Mouse (Mus musculus) 416B (cell line): ENCODE results near the gene Pycard.
"Not testable (repeated sequence)": the region's sequence is repeated elsewhere in the genome, so short reads cannot be mapped to it uniquely, and the experiment has no call there.

Experiments used
- DNase-seq: peaks from one replicate; pipeline ENCODE4 v3.0.0; 2011; ENCODE audit warnings: low read depth

The Pycard gene

DNA sequence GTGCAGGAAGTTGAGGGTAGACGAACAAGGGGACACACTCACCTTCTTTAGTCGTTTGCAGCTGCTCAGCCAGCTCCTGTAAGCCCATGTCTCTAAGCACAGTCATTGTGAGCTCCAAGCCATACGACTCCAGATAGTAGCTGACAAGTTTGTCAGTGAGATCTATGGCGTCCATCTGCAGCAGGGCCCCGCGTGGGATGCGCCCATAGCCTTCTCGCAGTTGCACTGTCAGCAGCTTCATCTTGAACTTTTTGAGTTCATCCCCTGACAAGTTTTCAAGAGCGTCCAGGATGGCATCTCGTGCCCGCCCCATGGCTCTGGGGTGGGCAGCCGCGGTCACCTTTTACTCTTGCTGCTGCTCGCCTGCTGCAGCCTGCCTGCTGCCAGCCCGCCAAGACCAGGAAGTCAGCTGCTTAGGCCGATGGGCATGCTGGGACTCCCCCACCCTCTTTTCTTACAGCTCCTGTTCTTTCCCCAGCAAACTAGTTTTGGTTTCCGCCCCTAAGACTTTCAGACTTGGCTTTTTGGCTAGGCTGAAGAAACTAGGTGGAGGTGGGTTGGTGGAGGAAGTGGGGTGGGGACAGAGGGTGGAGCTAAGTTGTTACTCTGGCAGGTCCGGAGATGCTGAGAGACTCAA is at the start of gene Pycard:
TSS of gene Pycard (minus strand) at position 527 of the 637 bp plus-strand sequence.
- DNase-seq = peak; percentile 88

DNA sequence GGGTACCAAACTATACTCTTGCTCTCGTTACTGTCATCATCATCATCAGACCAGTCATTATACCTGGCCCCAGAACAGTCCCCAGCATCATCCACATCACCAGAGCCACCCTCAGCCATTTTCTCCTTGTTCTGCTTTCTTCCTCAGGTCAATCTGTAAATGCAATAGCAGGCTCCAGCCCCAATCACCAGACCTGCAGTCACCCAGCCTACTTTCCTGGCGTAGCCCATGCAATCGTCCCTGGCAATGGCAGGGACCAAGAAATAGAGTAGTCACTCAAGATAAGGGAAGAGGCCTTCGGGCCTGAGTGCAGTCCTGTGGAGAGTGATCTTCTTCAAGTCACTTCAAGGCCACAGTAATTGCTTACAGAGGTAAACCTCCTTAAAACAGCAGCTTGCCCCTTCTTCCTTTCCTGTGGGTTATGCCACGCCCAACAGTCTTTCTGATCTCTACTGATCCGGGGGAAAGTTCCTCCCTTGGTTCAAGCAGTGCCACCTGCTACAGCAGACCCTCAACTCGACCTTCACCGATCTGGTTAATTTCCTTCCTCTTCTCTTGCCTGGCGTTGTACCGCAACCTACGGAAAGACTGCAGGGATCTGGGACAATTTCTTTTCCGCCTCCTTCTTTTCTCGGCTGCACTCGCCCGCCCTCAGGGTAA is 48.6 kb upstream of the Pycard start:
- DNase-seq = peak; percentile 76

DNA sequence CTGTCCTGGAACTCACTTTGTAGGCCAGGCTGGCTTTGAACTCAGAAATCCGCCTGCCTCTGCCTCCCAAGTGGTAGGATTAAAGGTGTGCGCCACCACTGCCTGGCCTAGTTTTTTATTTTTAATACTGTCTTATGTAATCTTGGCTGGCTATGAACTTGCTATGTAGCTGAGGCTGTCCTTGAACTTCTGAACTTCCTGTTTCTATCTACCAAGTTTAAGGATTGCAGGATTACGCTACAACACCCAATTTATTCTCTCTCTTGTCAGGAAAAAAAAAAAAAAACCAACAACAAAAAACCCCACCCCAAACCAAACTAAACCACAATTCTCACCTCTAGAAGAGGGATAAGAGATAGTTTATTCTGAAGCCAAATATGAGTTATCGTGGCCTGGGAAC is 39.9 kb upstream of the Pycard start:
- DNase-seq = peak; percentile 53

DNA sequence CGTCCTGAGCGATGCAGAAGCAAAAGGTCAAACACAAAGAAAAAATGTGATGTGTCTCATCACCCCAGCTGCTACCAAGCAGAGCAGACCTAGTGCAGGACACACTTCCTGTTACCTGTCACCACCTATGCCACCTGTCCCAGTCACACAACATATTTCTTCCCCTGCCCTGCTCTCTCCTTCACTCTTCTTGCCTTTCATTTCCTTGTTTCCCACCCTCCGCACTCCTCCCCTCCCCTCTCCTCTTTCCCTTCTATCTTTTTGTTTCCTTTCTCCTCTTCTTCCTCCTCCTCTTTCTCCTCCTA is 39.3 kb upstream of the Pycard start:
- no peak for DNase-seq

DNA sequence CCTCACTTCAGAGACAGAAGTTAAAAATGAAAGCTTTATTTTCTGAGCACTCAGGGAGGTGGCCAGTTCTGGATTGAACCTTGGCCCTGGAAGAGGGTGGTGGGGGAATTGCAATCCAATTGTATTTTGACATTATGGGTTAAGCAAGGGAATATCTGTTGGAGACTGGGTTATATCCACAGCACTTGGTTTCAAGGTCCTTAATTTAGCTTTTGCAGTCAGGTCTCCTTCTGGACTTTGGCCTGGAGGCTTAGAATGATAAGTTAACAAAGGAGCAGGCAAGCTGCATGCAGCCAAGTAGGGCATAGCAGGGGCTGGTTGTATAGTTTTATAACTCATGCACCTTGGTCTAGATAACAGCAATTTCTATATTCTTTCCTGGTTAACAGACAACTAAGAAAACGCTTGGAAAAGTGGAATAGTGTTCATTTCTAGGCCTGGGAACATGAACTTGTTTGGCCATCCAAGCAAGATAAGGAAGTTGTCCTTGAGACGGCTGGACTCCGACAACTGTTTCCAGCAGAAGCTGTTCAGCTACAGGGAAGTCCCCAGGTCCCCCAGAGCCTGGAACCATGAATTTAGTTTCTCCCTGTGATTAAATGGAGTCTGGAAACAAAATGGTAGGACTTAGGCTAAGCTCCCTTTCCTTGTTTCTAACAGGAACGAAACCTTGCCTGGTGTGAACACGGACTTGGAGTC is 38.8 kb upstream of the Pycard start:
- no peak for DNase-seq

DNA sequence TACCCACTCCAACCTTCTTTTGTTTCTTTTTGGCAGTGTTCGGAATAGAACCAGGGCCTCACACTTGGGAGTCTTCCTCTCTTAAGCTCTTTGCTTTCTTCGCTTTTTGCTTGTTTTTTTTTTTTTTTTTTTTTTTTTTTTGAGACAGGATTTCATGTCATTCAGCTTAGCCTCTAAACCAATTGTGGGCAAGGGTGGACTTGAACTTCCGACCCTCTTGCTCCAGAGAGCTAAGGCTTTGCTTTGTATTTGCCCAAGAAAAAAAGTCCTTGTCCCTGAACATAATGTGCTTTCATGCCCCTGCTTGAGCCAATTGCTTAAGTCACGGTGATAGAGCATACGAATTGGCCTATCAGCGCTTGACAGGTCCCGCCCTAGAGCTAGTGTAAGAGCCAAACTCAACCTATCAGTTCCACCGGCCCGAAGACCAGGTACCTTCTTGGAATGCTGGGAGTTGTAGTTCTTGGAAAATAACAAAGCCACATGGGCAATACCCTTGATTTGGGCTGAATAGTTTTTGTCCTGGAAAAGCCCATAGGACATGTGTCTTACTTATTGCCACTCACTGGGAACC is 37.8 kb upstream of the Pycard start:
- no peak for DNase-seq

DNA sequence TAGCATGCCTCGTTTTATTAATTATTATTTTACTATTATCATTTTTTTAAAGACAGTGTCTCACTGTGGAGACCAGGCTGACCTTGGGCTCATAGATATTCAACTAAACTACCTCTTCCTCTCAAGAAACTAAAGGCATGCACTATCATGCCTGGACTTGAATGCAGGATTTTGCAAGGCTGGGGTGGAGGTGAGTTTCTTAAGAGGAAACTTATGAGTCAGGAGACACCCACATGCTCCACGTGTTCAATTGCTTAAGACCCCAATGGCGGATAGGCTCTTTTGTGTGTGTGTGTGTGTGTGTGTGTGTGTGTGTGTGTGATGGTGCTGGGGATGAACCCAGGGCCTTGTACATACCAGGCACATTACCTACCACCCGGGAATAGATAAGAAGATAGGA is 31.7 kb upstream of the Pycard start:
- DNase-seq = peak; percentile 93

DNA sequence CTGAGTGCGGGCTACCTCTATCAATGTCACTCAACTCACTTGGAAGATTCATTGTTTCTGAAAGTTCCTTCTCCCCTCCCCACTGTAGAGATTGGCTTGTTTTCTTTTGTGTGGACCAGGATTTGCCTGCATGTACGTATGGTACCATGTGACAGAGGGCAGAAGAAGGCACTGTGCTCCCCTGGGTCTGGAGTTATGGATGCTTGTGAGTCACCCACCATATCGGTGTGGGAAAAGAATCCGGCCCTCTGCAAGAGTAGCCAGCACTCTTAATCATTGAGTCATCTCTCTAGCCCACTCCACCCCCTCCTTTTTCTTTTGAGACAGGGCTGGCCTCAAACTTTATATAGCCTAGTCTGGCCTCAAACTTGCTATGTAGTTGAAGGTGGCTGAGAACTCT is 31.3 kb upstream of the Pycard start:
- peak; percentile 85 for DNase-seq

DNA sequence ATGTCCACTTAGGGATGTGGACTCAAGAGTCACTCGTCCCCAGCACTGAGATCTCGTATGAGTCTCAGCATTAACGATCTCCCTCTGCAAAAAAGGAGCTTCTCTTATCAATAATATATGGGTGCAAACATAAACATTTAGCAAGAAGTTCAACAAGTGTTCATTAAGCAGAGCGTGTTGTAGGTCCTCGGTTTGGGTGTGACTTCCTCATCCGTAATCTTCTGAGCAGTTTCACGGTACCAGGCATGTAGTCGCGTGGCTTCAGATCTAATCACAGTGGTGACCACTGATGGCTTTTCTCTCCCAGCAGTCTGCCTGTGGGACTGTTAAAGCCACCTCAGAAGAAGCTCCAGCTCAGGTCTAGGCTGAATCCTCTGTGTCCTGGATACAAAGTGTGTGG is 30.7 kb upstream of the Pycard start:
- peak; percentile 20 for DNase-seq

DNA sequence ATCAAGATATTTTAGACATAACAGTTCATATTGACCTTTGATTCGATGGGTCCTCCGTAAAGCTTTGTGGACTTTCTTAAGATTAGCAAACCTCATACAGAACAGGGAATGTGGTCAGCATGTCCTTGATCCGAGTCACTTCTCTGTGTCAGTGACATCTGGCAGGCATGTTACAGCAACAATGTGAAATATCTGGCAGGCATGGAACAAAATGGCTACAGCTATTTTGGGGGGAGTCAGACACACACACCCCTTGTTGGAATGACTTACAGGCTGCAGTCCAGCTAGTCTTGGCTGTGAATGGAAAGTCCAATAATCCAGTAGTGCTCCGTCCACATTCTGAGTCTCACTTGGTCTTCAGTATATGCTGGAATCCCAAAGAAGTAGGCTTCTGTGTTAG is 29.9 kb upstream of the Pycard start:
- DNase-seq = peak; percentile 26

DNA sequence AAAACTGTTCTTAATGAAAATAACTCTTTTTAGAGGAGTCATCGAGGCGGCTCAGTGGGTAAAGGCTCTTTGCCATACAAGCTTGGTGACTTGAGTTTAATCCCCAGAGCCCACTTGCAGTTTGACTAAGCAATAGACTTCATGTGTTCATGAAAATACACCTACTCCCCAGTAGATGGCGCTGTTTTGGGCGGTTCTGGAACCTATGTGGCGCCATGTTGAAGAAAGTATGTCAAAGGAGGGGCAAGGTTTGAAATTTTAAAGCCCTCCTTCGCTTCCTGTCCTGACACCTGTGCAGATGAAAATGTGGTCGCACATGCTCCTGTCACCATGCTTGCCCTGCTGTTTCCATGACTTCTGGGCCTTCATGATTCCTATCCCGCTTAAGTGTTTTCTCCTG is 29.3 kb upstream of the Pycard start:
- DNase-seq = no peak

DNA sequence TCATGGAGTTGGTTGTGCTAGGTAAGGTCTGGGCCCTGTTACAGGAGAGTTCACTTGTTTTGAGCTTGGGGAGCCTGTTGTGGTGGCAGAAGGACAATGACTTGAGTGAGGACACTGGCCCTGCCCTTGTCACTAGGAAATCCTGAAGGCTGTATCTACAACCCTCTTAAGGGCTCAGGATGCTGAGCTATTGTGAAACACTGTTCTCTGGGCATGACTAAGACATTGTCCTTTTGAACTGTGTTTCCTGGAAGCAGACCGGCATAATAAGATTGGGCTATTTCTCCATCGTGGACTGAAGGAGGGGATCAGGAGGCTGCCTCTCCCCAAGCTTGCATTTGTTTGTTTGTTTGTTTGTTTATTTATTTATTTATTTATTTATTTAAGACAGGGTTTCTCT is 25.5 kb upstream of the Pycard start:
- peak; percentile 91 for DNase-seq

DNA sequence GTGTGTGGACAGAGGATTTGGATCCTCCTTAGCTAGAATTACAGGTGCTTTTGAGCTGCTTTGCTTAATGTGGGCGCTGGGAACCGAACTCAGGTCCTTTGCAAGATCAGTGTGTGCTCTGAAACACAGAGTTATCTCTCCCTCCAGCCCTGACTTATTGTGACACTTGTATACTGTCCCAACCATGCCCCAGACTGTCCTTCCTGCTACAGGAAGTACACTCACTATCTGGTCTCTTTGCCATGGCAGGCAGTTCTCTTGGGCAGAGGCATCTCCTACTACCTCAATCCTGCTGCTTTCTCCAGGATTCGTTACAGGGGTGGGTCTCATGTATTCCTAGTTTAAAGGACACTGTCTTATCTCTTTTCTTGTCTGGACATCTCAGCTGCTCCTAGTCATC is 24.6 kb upstream of the Pycard start:
- peak; percentile 78 for DNase-seq

DNA sequence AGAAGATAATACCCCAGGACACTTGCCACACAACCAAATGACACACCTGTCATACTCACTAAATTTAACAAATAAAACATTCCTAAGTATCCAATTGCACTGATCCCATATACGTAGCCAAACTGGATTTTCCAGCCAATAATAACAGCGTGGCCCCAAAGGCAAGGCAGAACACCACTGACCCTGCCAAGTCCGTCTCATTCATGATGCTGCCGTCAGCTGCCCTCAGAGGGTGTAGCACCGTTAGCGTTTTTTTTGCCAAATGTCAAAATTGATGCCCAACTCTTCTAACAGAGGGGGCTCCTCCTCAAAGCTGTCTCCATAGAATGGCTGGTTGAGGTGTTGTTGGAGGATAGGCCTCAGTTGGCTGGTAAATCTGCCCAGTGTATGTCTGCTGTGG is 23.0 kb upstream of the Pycard start:
- no peak for DNase-seq

DNA sequence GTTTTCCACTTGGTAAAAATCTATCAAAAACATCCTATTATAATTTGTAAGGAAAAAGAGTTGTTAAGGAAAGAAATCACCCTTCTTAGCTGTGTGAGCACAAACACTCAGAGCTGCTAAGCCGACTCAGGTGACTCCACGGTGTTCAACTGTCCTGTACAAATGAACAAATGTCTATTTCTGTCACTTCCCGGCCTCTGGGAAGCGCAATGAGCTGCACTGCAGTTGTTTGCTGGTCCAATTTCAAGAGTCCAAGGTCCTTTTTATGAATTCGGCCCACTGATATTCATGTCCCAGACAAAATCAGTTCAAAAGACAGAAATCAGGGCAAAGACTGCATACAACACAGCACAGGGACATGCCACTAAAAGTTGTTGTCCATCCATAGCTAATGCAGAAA is 22.5 kb upstream of the Pycard start:
- not testable (repeated sequence) for DNase-seq

DNA sequence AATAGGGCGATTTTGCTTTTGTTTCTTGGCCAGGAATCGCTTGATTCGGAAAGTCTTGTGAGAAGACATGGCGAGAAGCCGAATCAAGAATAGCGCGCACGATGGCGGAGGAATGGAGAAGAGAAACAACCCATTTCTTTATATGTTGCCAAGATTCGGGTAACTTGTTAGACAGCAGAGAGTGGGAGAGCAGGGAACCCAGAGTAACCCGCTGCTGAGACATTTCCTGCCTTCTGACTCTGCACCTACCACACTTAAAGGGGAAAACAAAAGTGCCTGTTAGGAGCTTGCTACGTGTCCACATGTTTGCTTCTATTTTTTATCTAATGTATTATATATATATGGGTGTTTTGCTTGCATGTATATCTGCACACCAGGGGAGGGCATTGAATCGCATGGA is 19.4 kb upstream of the Pycard start:
- no peak for DNase-seq

DNA sequence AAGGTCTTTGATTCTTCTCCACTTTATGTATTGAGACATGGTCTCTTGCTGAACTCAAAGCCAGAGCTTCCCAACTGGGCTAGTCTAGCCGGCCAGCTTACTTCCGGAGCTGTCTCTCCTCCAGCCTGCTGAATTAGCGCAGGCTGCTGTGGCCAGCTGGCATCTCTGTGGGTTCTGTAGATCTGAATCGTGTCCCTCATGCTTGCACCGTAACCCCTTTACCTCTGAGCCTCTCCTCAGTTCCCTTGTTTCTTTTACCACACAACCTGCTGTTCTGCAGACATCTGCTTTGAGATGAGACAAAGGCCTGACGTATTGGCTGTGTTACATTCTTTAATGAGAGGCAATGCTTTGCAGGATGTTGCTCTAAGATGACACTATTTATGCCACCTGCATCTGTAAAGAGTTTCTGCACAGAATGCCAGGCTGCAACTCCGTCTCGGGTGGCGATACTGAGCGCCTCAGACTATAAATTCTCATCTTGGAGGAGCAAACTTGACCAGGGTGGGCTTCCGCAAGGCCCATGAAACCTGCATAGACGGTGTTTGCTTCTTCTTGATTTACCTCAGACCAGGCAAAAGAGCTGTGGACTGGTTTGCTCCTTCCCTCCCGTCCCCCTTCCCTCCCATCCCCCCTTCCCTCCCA is 18.6 kb upstream of the Pycard start:
- no peak for DNase-seq

DNA sequence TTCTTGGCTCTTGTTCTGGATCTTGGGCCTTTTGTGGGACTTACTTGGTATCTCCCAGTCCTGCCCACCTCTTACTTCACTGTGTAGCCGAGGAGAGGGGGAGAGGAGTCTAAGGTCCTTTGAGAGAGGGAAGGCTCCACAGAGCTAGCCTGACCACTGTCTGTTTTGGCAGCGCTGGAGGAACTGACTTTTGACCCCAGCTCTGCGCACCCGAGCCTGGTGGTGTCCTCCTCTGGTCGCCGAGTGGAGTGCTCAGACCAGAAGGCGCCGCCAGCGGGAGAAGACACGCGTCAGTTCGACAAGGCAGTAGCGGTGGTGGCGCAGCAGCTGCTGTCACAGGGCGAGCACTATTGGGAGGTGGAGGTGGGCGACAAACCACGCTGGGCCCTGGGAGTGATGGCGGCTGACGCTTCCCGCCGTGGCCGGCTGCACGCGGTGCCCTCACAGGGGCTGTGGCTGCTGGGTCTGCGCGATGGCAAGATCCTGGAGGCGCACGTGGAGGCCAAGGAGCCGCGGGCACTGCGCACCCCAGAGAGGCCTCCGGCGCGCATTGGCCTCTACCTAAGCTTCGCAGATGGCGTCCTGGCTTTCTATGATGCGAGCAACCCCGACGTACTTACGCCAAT is 16.2 kb upstream of the Pycard start:
- no peak for DNase-seq

DNA sequence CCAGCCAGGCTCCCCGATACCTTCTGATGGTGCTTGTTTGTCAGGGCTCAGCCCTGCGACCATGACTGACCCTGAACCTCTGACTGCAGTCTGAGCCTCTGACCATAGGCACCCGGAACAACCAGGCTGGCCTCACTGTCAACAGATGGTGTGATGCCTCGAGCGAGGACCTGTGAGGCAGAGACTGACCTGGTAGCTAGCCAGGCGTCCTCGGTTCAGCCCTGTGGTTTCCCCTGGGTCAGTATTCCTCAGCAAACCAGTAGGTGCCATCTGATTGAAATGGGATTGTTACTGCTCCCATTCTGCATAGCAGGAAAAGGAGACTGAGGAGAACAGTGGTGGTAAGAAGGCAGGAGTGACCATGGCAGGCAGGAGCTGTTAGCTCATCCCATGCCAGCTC is 12.5 kb upstream of the Pycard start:
- DNase-seq = no peak

DNA sequence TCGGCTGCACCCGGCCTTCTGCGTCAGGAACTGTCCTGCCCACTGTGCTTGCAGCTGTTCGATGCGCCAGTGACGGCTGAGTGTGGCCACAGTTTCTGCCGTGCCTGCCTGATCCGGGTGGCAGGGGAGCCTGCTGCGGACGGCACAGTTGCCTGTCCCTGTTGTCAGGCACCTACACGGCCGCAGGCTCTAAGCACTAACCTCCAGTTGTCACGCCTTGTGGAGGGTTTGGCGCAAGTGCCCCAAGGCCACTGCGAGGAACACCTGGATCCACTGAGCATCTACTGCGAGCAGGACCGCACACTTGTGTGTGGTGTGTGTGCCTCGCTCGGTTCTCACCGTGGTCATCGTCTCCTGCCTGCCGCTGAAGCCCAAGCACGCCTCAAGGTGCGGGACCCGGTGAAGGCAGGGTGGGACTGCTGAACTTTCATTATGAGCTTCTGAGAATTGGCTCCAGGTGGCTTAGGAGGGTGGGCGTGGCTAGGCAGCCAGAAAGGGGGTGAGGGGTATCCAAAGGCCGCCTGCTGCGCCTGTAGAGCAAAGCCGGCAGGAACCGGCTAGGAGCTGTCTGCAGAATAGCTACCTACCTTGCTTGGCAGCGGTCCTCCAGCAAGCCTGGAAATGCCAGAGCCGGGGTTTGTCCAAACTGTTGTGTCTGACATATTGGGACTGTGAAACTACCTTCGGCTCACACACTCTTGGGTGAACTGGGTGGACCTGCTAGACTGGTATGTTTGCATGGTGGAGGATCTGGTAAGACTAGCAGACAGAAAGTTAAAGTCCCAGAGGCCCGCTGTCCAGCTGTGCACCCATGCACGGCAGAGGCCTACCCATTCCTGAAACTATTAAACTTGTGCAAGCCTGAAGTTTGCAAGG is 11.1 kb upstream of the Pycard start:
- DNase-seq = no peak

DNA sequence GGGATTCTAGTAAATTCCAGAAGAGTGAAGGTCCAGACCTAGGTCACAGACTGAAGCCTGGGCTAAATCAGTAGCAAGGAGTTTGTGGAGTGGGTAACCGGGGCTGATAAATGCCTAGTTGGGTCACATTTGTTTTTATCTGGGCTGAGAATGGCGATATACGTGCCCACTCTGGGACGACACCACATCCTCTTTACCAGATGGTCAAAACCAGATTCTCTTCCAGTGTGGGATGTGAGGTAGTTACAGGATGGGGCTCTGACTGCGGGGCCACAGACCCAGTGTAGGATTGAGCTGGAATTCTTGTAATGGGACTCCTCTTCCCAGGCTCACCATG is 10.5 kb upstream of the Pycard start:
- no peak for DNase-seq

DNA sequence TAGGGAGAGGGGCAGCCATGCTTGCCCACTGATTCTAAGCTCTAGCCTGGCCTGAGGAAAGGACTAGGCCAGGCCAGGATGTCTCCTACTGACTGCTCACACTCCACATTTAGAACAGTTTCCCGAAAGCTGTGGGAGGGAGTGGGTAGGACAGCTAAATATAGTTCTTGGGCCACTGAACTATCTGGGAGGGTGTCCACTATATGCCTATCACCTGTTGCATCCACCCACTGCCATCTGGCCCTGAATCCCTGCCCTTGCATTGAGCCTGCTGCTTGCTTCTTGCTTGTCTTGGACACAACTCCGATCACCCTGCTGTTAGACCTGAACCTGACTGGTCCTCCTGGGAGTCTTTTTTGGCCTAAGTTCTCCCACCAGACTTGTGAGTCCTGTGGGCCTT is 10.0 kb upstream of the Pycard start, which contains the start of gene Trim72:
TSS of gene Trim72 (plus strand) at position 262 of the 400 bp plus-strand sequence.
- DNase-seq = no peak
